Mouse (Mus musculus) brown adipose tissue, adult 24 weeks (tissue): ENCODE data around the gene Nemf. TPM values are rescaled to one million over a fixed set of nuclear protein-coding genes. Genes with fewer than 3 reads are reported as not detected.

Experiments
- H3K27ac ChIP-seq: fragments of 200-500 bp; replicated peaks from 2 replicates; pipeline ENCODE4 v1.5.1; 2012; ENCODE audit warnings: low read depth, mild to moderate bottlenecking, low read length
- H3K4me1 ChIP-seq: fragments of 200-500 bp; 2 replicates; pipeline ENCODE4 v1.6.1; 2012; ENCODE audit warnings: low read length, mixed read lengths; ENCODE audit not compliant: control insufficient read depth, insufficient read depth, insufficient read length
- H3K4me3 ChIP-seq: fragments of 200-500 bp; 2 replicates; pipeline ENCODE4 v1.5.1; 2012; ENCODE audit warnings: low read depth, mild to moderate bottlenecking, low read length, moderate library complexity; ENCODE audit not compliant: insufficient read depth
- polyA plus RNA-seq: library from polyadenylated mRNA; stranded (reverse); fragments of >200 nt; gene quantifications from 2 replicates; pipeline ENCODE4 v1.2.4, GENCODE M21; 2012; ENCODE audit not compliant: missing spikeins, insufficient read depth, insufficient read length

The Nemf gene
- polyA plus RNA-seq, 1 experiment, result 16.5 TPM

- Histone ChIP-seq H3K4me3 (no peak overlapping the region), H3K27ac (no peak overlapping the region), H3K4me1 (no peaks in the 10 kb centered on the region)
These were observed 88.0 kb downstream of the Nemf start for GRCm38 (mm10) chr12:69268956-69269355.

- Histone ChIP-seq H3K4me1 (no peaks in the 10 kb centered on the region), H3K4me3 (no peak overlapping the region), H3K27ac (no peak overlapping the region)
These were observed 88.9 kb downstream of the Nemf start for GRCm38 (mm10) chr12:69267956-69268632.

- H3K4me1 ChIP-seq, result no peaks in the 10 kb centered on the region
- no peak overlapping the region for H3K27ac ChIP-seq
- H3K4me3 ChIP-seq, result no peak overlapping the region
These were observed 91.9 kb downstream of the Nemf start for GRCm38 (mm10) chr12:69265031-69265430.

GRCm38 (mm10) chr12:69262251-69262650 lies 94.7 kb downstream of the Nemf start:
- no peaks in the 10 kb centered on the region for H3K4me1 ChIP-seq
- no peak overlapping the region for H3K4me3 ChIP-seq
- H3K27ac ChIP-seq, result no peak overlapping the region

Other genes with a start within 250 kb of the Nemf start
- 755 and 1,361 TPM in 2 replicates for gene Rps29, start 198.0 kb downstream of the Nemf start, polyA plus RNA-seq
- not detected in 2 replicates for gene Lrr1, start 188.4 kb downstream of the Nemf start, polyA plus RNA-seq
- gene Rpl36al, start 173.1 kb downstream of the Nemf start, polyA plus RNA-seq, result 338 and 450 TPM in 2 replicates
- gene Mgat2, start 173.0 kb downstream of the Nemf start, polyA plus RNA-seq, result 15.3 and 16.1 TPM in 2 replicates
- gene Gm49383, start 160.1 kb downstream of the Nemf start, polyA plus RNA-seq, result 2.2 TPM in 1 of 2 replicates, not detected in the other
- not detected in 2 replicates for gene Dnaaf2, start 158.7 kb downstream of the Nemf start, polyA plus RNA-seq
- 2.3 and 3.8 TPM in 2 replicates for gene Gm49384, start 152.9 kb downstream of the Nemf start, polyA plus RNA-seq
- not detected in 2 replicates for gene Pole2, start 129.0 kb downstream of the Nemf start, polyA plus RNA-seq
- gene Klhdc1, start 116.0 kb downstream of the Nemf start, polyA plus RNA-seq, result 9.0 and 9.3 TPM in 2 replicates
- gene Klhdc2, start 60.5 kb downstream of the Nemf start, polyA plus RNA-seq, result 49.7 and 53.3 TPM in 2 replicates
- 43.2 and 49.8 TPM in 2 replicates for gene Arf6, start 15.0 kb upstream of the Nemf start, polyA plus RNA-seq
- not detected in 2 replicates for gene Gm9887, start 15.3 kb upstream of the Nemf start, polyA plus RNA-seq
- gene Vcpkmt, start 225.9 kb upstream of the Nemf start, polyA plus RNA-seq, result 4.1 and 5.2 TPM in 2 replicates